Mouse (Mus musculus): Measurements from ENCODE around the gene Gm49380. TPM values are rescaled to one million over a fixed set of nuclear protein-coding genes. Genes with fewer than 3 reads are reported as not detected.

Gm49380 gene
- polyA plus RNA-seq, 1 experiment from 2014 or later, result 0.75 TPM

- no peak for DNase-seq (ENCODE audit: low spot score)
- Histone ChIP-seq H3K4me1 (replicated peaks) (peaks cover 26% of the 10 kb centered on the region), H3K27ac (no peak overlapping the region), H3K27me3 (ENCODE audit: insufficient read depth, poor library complexity, severe bottlenecking) (peaks cover 27% of the 10 kb centered on the region), H3K4me3 (no peak overlapping the region), H3K9me3 (no peaks in the 10 kb centered on the region), H3K36me3 (no peaks in the 10 kb centered on the region)
- WGBS, result 38% methylated on average over 1 of the region's 1 CpGs
Observed at GRCm38 (mm10) chr9:44065177-44065576, 48.1 kb downstream of the Gm49380 start.

GRCm38 (mm10) chr9:44058606-44059005 lies 54.7 kb downstream of the Gm49380 start:
- Histone ChIP-seq H3K27ac (no peak overlapping the region), H3K4me3 (no peak overlapping the region), H3K9me3 (0 out of 2 replicates have a peak, but pooled peaks cover 2% of the 10 kb centered on the region), H3K4me1 (replicated peaks) (no peaks in the 10 kb centered on the region), H3K36me3 (no peaks in the 10 kb centered on the region), H3K27me3 (ENCODE audit: insufficient read depth, poor library complexity, severe bottlenecking) (peaks cover 3% of the 10 kb centered on the region; the same call in 1 of the 2 replicates)
- WGBS, result 88% methylated on average over 6 of the region's 6 CpGs
- DNase-seq (ENCODE audit: low spot score), result no peak

DNA sequence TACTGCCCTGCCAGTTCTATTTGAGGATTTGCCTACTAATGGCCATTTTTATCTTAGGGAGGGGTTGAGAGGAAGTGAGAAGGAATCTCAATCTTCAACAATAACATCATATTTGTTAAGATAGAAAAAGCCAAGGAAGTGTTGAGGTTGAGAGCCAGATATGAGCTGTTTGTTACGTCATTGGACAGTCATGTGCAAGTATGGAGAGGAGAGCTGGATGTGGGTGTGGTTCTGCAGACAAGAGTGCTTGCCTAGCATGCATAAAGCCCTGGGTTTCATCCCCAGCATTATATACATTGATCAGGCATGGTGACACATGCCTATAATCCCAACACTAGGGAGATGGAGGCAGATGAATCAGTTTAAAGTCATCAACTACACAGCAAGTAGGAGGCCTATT lies 59.4 kb downstream of the Gm49380 start:
- no peak overlapping the region for H3K4me3 ChIP-seq
- H3K4me1 ChIP-seq (replicated peaks), result no peaks in the 10 kb centered on the region
- no peaks in the 10 kb centered on the region for H3K36me3 ChIP-seq
- H3K27me3 ChIP-seq (ENCODE audit: insufficient read depth, poor library complexity, severe bottlenecking), result no peaks in the 10 kb centered on the region
- DNase-seq (ENCODE audit: low spot score), result no peak
- 0 out of 2 replicates have a peak, but pooled peaks cover 2% of the 10 kb centered on the region for H3K9me3 ChIP-seq
- no peak overlapping the region for H3K27ac ChIP-seq
- WGBS, result 71% methylated on average over 1 of the region's 1 CpGs

DNA sequence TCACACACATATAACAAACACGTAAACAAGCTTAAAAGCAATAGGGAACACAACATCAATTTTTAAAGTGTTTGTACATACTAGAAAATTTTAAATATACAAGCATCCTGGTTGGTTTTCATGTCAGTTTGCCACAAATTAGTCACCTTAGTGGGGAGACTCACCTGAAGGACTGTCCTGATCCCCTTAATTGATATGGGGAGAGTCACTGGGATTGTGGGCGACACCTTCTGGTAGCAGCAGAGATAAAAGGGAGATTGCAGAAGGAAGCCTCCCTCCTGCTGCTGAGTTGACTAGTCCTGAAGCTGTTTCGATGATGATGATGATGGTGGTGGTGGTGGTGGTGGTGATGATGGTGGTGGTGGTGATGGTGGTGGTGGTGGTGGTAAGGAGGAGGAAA lies 60.4 kb downstream of the Gm49380 start:
- H3K27ac ChIP-seq, result no peak overlapping the region
- 64% methylated on average over 3 of the region's 3 CpGs for WGBS

GRCm38 (mm10) chr9:44049381-44050165 lies 63.7 kb downstream of the Gm49380 start:
- Histone ChIP-seq H3K36me3 (no peaks in the 10 kb centered on the region), H3K27me3 (ENCODE audit: insufficient read depth, poor library complexity, severe bottlenecking) (peaks cover 21% of the 10 kb centered on the region), H3K9me3 (no peaks in the 10 kb centered on the region), H3K4me1 (replicated peaks) (0 out of 2 replicates have a peak, but pooled peaks cover 3% of the 10 kb centered on the region), H3K27ac (no peak overlapping the region), H3K4me3 (no peak overlapping the region)
- 89% methylated on average over 8 of the region's 8 CpGs for WGBS
- DNase-seq (ENCODE audit: low spot score), result no peak

More for the DNA sequence above, 60.4 kb downstream of the Gm49380 start:
- Histone ChIP-seq H3K4me1 (replicated peaks) (no peaks in the 10 kb centered on the region), H3K27me3 (ENCODE audit: insufficient read depth, poor library complexity, severe bottlenecking) (no peaks in the 10 kb centered on the region), H3K9me3 (0 out of 2 replicates have a peak, but pooled peaks cover 2% of the 10 kb centered on the region), H3K4me3 (no peak overlapping the region), H3K36me3 (no peaks in the 10 kb centered on the region)
- no peak for DNase-seq (ENCODE audit: low spot score)

DNA sequence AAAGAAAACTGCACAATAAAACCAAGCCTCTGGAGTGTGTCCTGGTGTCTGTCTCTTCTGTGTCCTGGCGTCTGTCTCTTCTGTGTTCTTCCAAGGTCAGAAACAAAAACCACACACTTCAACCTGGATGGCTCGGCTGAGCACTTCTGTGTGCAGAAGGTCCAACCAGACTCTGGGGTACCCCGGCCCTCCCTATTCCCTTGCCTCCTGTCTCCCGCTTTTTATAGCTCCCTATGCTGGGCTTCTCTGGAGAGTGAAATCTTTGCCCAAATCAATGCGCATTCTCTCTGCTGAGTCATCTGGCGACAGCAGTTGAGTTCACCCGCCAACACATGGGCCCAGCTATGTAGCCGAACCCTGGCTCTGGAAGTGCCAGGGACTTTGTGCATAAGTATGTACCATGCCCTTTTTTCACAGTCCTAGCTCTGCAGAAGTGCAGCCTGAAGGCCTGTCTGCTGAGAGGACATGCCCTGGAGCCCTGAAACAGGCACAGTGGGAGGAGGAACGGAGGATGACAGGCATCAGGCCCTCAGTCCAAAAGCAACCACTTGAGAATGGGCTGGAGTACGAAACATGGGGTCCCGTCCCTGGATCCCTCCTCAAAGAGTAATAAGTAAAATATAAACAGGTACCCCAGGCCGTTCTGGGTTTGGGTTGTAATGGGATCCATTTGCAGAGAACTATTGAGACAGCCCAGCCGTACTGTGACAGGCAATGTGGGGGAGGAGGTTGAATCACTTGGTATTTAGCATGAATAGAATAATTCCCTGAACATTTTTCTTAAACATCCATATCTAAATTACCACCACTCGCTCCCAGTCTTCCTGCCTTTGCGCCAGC lies 64.5 kb downstream of the Gm49380 start:
- DNase-seq (ENCODE audit: low spot score), result no peak
- Histone ChIP-seq H3K4me1 (replicated peaks) (peaks cover 11% of the 10 kb centered on the region), H3K27me3 (ENCODE audit: insufficient read depth, poor library complexity, severe bottlenecking) (peaks cover 29% of the 10 kb centered on the region), H3K36me3 (no peaks in the 10 kb centered on the region), H3K27ac (no peak overlapping the region), H3K4me3 (no peak overlapping the region), H3K9me3 (no peaks in the 10 kb centered on the region)
- 80% methylated on average over 15 of the region's 15 CpGs for WGBS

DNA sequence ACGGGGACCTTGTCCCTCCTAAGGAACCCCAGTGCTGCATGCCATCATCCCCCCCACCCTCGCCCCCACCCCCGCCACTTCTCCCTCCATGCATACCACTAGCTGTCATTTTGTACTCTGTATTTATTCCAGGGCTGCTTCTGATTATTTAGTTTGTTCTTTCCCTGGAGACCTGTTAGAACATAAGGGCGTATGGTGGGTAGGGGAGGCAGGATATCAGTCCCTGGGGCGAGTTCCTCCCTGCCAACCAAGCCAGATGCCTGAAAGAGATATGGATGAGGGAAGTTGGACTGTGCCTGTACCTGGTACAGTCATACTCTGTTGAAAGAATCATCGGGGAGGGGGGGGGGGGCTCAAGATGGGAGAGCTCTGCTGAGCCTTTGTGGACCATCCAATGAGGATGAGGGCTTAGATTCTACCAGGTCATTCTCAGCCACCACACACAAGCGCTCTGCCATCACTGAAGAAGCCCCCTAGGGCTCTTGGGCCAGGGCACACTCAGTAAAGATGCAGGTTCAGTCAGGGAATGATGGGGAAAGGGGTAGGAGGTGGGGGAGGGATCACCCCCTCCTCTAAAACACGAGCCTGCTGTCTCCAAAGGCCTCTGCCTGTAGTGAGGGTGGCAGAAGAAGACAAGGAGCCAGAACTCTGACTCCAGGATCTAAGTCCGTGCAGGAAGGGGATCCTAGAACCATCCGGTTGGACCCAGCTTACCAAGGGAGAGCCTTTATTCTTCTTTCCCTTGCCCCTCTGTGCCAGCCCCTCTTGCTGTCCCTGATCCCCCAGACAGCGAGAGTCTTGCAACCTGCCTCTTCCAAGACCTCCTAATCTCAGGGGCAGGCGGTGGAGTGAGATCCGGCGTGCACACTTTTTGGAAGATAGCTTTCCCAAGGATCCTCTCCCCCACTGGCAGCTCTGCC lies 65.5 kb downstream of the Gm49380 start:
- Histone ChIP-seq H3K4me3 (no peak overlapping the region), H3K36me3 (no peaks in the 10 kb centered on the region), H3K9me3 (no peaks in the 10 kb centered on the region), H3K27ac (no peak overlapping the region), H3K27me3 (ENCODE audit: insufficient read depth, poor library complexity, severe bottlenecking) (peaks cover 38% of the 10 kb centered on the region), H3K4me1 (replicated peaks) (peaks cover 20% of the 10 kb centered on the region)
- DNase-seq (ENCODE audit: low spot score), result no peak
- WGBS, result 79% methylated on average over 14 of the region's 14 CpGs

DNA sequence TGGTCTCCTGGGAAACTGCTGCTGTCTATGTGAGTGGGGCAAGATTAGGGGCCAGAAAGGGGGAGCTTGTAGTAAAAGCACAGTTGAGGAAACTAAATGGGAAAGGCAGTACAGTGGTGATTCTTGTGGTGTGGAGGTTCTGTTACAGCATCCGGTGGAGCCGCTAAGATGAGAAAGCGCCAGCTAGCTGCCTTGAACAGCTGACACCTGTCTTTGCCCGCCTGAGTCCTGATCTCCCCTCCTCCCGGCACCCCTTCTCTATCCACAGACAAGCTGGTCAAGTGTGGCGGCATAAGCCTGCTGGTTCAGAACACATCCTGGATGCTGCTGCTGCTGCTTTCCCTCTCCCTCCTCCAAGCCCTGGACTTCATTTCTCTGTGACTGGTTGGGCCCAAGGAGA lies 66.2 kb downstream of the Gm49380 start:
- H3K27me3 ChIP-seq (ENCODE audit: insufficient read depth, poor library complexity, severe bottlenecking), result peaks cover 46% of the 10 kb centered on the region
- 80% methylated on average over 6 of the region's 6 CpGs for WGBS
- H3K27ac ChIP-seq, result no peak overlapping the region
- no peaks in the 10 kb centered on the region for H3K36me3 ChIP-seq
- peaks cover 24% of the 10 kb centered on the region for H3K4me1 ChIP-seq (replicated peaks)
- no peaks in the 10 kb centered on the region for H3K9me3 ChIP-seq
- no peak for DNase-seq (ENCODE audit: low spot score)
- H3K4me3 ChIP-seq, result no peak overlapping the region

DNA sequence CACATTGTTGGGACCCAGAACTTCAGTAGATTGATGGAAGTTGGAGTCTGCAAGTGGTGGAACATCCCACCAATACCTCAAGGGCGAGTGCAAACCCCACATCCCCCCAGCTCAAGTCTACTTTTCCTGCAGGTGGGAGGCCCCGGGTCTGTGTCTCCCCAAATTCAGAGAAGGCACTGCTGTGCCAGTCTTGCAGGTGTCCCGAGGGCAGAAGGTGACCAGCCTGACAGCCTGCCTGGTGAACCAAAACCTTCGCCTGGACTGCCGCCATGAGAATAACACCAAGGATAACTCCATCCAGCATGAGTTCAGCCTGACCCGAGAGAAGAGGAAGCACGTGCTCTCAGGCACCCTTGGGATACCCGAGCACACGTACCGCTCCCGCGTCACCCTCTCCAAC lies 66.9 kb downstream of the Gm49380 start:
- DNase-seq (ENCODE audit: low spot score), result no peak
- Histone ChIP-seq H3K36me3 (no peaks in the 10 kb centered on the region), H3K4me3 (no peak overlapping the region), H3K27ac (no peak overlapping the region), H3K9me3 (no peaks in the 10 kb centered on the region), H3K27me3 (ENCODE audit: insufficient read depth, poor library complexity, severe bottlenecking) (peaks cover 52% of the 10 kb centered on the region), H3K4me1 (replicated peaks) (peaks cover 24% of the 10 kb centered on the region)
- WGBS, result 89% methylated on average over 12 of the region's 12 CpGs

GRCm38 (mm10) chr9:44045884-44046272 lies 67.4 kb downstream of the Gm49380 start:
- no peak for DNase-seq (ENCODE audit: low spot score)
- Histone ChIP-seq H3K9me3 (no peaks in the 10 kb centered on the region), H3K27ac (no peak overlapping the region), H3K4me3 (no peak overlapping the region), H3K27me3 (ENCODE audit: insufficient read depth, poor library complexity, severe bottlenecking) (peaks cover 58% of the 10 kb centered on the region), H3K36me3 (no peaks in the 10 kb centered on the region), H3K4me1 (replicated peaks) (peaks cover 28% of the 10 kb centered on the region)
- WGBS, result 86% methylated on average over 5 of the region's 5 CpGs

GRCm38 (mm10) chr9:44045158-44045883 lies 68.0 kb downstream of the Gm49380 start:
- WGBS, result 68% methylated on average over 3 of the region's 3 CpGs
- Histone ChIP-seq H3K36me3 (no peaks in the 10 kb centered on the region), H3K27me3 (ENCODE audit: insufficient read depth, poor library complexity, severe bottlenecking) (peaks cover 60% of the 10 kb centered on the region), H3K9me3 (no peaks in the 10 kb centered on the region), H3K27ac (no peak overlapping the region), H3K4me3 (no peak overlapping the region), H3K4me1 (replicated peaks) (peaks cover 30% of the 10 kb centered on the region)
- DNase-seq (ENCODE audit: low spot score), result no peak
